Mouse (Mus musculus) cerebellum, adult 18-20 months (tissue): Measurements from ENCODE around the gene Igf1r.
A peak's percentile ranks its signal among the peaks of the same experiment; 100 is the strongest.

Experiments used
- DNase-seq, 2 experiments: peaks; one replicate each; pipeline ENCODE4 v3.0.0; 2021

The Igf1r gene

GRCm38 (mm10) chr7:68057010-68057409 is 104.4 kb downstream of the Igf1r start:
- no peak for DNase-seq

GRCm38 (mm10) chr7:68059690-68060089 is 107.1 kb downstream of the Igf1r start:
- DNase-seq, result no peak

- DNase-seq, result no peak
These were observed 108.8 kb downstream of the Igf1r start for GRCm38 (mm10) chr7:68061434-68061833.

GRCm38 (mm10) chr7:68062170-68062848 is 109.7 kb downstream of the Igf1r start:
- no peak for DNase-seq

- DNase-seq, result no peak
These were observed 110.2 kb downstream of the Igf1r start for GRCm38 (mm10) chr7:68062849-68063208.

- DNase-seq, result no peak
These were observed 111.1 kb downstream of the Igf1r start for GRCm38 (mm10) chr7:68063711-68064110.

- DNase-seq, result no peak
These were observed 111.5 kb downstream of the Igf1r start for GRCm38 (mm10) chr7:68064120-68064519.

GRCm38 (mm10) chr7:68064647-68065362 is 112.2 kb downstream of the Igf1r start:
- DNase-seq, result no peak

GRCm38 (mm10) chr7:68065904-68066303 is 113.3 kb downstream of the Igf1r start:
- peak in 1 of 2 experiments; percentile 36 for DNase-seq

- DNase-seq, result no peak
These were observed 114.7 kb downstream of the Igf1r start for GRCm38 (mm10) chr7:68067321-68067720.

GRCm38 (mm10) chr7:68069324-68069723 is 116.7 kb downstream of the Igf1r start:
- DNase-seq, result no peak

GRCm38 (mm10) chr7:68070030-68070429 is 117.4 kb downstream of the Igf1r start:
- DNase-seq, result no peak

- DNase-seq, result peak; percentile 59 to 67
These were observed 118.0 kb downstream of the Igf1r start for GRCm38 (mm10) chr7:68070626-68071025.

- DNase-seq, result no peak
These were observed 118.4 kb downstream of the Igf1r start for GRCm38 (mm10) chr7:68071050-68071449.

- no peak for DNase-seq
These were observed 119.1 kb downstream of the Igf1r start for GRCm38 (mm10) chr7:68071749-68072148.

- no peak for DNase-seq
These were observed 120.2 kb downstream of the Igf1r start for GRCm38 (mm10) chr7:68072524-68073459.

- no peak for DNase-seq
These were observed 120.8 kb downstream of the Igf1r start for GRCm38 (mm10) chr7:68073460-68073806.

- no peak for DNase-seq
These were observed 122.1 kb downstream of the Igf1r start for GRCm38 (mm10) chr7:68074748-68075147.

GRCm38 (mm10) chr7:68075401-68075800 is 122.8 kb downstream of the Igf1r start:
- DNase-seq, result peak; percentile 51 to 58

GRCm38 (mm10) chr7:68080122-68080845 is 127.7 kb downstream of the Igf1r start:
- DNase-seq, result no peak

- DNase-seq, result peak in 1 of 2 experiments; percentile 23
These were observed 132.7 kb downstream of the Igf1r start for GRCm38 (mm10) chr7:68085338-68085737.

GRCm38 (mm10) chr7:68085870-68086341 is 133.3 kb downstream of the Igf1r start:
- DNase-seq, result peak; percentile 51 to 63

- no peak for DNase-seq
These were observed 134.9 kb downstream of the Igf1r start for GRCm38 (mm10) chr7:68087496-68087895.
